Mouse (Mus musculus): Measurements from ENCODE around the gene Rrp9. TPM values are rescaled to one million over a fixed set of nuclear protein-coding genes. Genes with fewer than 3 reads are reported as not detected.

The Rrp9 gene
- polyA plus RNA-seq, 1 experiment from 2014 or later, result 21.8 TPM

DNA sequence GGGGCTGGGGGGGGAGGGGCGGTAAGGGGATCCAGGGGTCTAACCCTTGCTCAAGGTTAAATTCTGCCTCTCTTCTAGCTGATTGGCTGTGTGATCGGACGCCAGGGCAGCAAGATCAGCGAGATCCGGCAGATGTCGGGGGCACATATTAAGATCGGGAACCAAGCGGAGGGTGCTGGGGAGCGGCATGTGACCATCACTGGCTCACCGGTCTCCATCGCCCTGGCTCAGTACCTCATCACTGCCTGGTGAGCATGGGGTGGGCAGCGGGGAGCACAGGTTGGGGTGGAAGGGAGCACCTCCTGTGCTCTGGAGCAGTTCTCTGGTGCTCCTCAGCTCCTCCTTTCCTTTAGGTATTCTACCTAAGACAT lies 13.3 kb upstream of the Rrp9 start:
- H3K9ac ChIP-seq (ENCODE audit: low read length), result no peak overlapping the region

GRCm38 (mm10) chr9:106463122-106464063 lies 12.4 kb upstream of the Rrp9 start:
- peaks cover 8% of the 10 kb centered on the region for H3K27me3 ChIP-seq (ENCODE audit: control insufficient read depth, insufficient read depth, low read length)
- no peaks in the 10 kb centered on the region for H3K9me3 ChIP-seq (ENCODE audit: control insufficient read depth, low read length)

More for the DNA sequence above, 13.3 kb upstream of the Rrp9 start:
- 93% methylated on average over 12 of the region's 12 CpGs for WGBS
- peaks cover 14 to 22% of the 10 kb centered on the region in 2 experiments for H3K4me1 ChIP-seq (ENCODE audit: control insufficient read depth in 2 of 2, insufficient read depth in 2 of 2, low read length in 2 of 2)
- no peak overlapping the region for H3K4me3 ChIP-seq (ENCODE audit: control insufficient read depth in 1 of 2, insufficient read depth in 1 of 2, low read depth in 1 of 2, low read length in 2 of 2)
- H3K27ac ChIP-seq (replicated peaks in 1 of 2; ENCODE audit: control insufficient read depth in 1 of 2, insufficient read depth in 1 of 2, low read depth in 2 of 2, low read length in 2 of 2), result no peak overlapping the region
- ATAC-seq (ENCODE audit: insufficient number of reproducible peaks, insufficient read depth, low FRiP score, low read depth), result no peak
- peaks cover 44% of the 10 kb centered on the region for H3K36me3 ChIP-seq (ENCODE audit: control insufficient read depth, insufficient read depth, low read length)
- no peaks in the 10 kb centered on the region for H3K9me3 ChIP-seq (ENCODE audit: control insufficient read depth, low read length)
- peaks cover 8% of the 10 kb centered on the region for H3K27me3 ChIP-seq (ENCODE audit: control insufficient read depth, insufficient read depth, low read length)
- H3K4me2 ChIP-seq (ENCODE audit: low read length), result no peak overlapping the region

DNA sequence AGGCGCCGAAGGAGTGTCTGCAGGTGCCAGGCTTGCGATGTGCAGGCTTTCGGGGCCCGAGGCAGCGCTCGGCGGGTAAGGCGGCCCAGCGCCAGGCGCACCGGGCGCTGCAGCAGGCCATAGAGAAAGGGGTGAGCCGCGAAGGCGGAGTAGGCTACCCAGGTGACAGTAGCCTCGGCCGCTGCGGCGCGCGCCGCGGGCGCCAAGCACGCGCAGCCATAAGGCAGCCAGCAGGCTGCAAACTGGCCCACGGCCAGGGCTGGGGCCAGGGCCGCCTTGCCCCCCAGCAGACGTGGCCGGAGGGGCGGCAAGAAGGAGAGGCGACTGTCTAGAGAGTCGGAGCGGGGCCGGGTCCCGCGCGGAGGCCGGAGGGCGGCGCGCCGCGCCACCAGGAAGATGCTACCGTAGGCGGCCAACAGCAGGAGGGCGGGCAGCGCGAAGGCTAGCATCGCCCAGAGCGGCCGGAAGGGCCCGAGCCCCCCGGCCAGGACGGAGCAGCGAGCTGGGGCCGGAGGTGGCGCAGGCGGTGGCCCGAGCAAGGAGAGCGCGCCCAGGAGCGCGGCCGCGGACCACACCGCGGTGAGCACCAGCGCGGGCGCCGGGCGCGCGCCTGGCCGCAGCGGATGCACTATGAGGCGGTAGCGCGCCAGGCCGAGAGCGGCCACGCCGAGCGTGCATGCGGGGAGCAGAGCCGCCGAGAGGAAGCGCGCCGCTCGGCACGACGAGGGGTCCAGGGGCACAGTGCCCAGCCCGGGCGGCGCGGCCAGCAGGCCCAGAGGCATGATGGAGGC lies 10.8 kb upstream of the Rrp9 start:
- ATAC-seq (ENCODE audit: insufficient number of reproducible peaks, insufficient read depth, low FRiP score, low read depth), result peak; percentile 65
- Histone ChIP-seq H3K4me1 (ENCODE audit: control insufficient read depth in 2 of 2, insufficient read depth in 2 of 2, low read length in 2 of 2) (peaks cover 4 to 11% of the 10 kb centered on the region in 2 experiments; a peak in 3 of 4 replicates), H3K9ac (ENCODE audit: low read length) (peak overlapping the region; percentile 80), H3K9me3 (ENCODE audit: control insufficient read depth, low read length) (no peaks in the 10 kb centered on the region), H3K36me3 (ENCODE audit: control insufficient read depth, insufficient read depth, low read length) (peaks cover 40% of the 10 kb centered on the region), H3K27me3 (ENCODE audit: control insufficient read depth, insufficient read depth, low read length) (peaks cover 8% of the 10 kb centered on the region), H3K4me2 (ENCODE audit: low read length) (peak overlapping the region; percentile 98), H3K27ac (replicated peaks in 1 of 2; ENCODE audit: control insufficient read depth in 1 of 2, insufficient read depth in 1 of 2, low read depth in 2 of 2, low read length in 2 of 2) (peak overlapping the region in 1 of 2 experiments; percentile 37; a peak in 1 of 4 replicates), H3K4me3 (ENCODE audit: control insufficient read depth in 1 of 2, insufficient read depth in 1 of 2, low read depth in 1 of 2, low read length in 2 of 2) (peak overlapping the region; percentile 51 to 63)
- WGBS, result 3% methylated on average over 80 of the region's 99 CpGs

More at GRCm38 (mm10) chr9:106463122-106464063, 12.4 kb upstream of the Rrp9 start:
- 84% methylated on average over 21 of the region's 21 CpGs for WGBS
- Histone ChIP-seq H3K4me1 (ENCODE audit: control insufficient read depth in 2 of 2, insufficient read depth in 2 of 2, low read length in 2 of 2) (peaks cover 5 to 12% of the 10 kb centered on the region in 2 experiments; a peak in 3 of 4 replicates), H3K4me3 (ENCODE audit: control insufficient read depth in 1 of 2, insufficient read depth in 1 of 2, low read depth in 1 of 2, low read length in 2 of 2) (no peak overlapping the region), H3K27ac (replicated peaks in 1 of 2; ENCODE audit: control insufficient read depth in 1 of 2, insufficient read depth in 1 of 2, low read depth in 2 of 2, low read length in 2 of 2) (no peak overlapping the region), H3K9ac (ENCODE audit: low read length) (no peak overlapping the region), H3K36me3 (ENCODE audit: control insufficient read depth, insufficient read depth, low read length) (peaks cover 44% of the 10 kb centered on the region), H3K4me2 (ENCODE audit: low read length) (no peak overlapping the region)
- no peak for ATAC-seq (ENCODE audit: insufficient number of reproducible peaks, insufficient read depth, low FRiP score, low read depth)

- Histone ChIP-seq H3K27me3 (ENCODE audit: control insufficient read depth, insufficient read depth, low read length) (peaks cover 8% of the 10 kb centered on the region), H3K4me1 (ENCODE audit: control insufficient read depth in 2 of 2, insufficient read depth in 2 of 2, low read length in 2 of 2) (peaks cover 4 to 11% of the 10 kb centered on the region in 2 experiments; a peak in 3 of 4 replicates), H3K9ac (ENCODE audit: low read length) (peak within 1 kb of the TSS; percentile 80), H3K4me2 (ENCODE audit: low read length) (peak within 1 kb of the TSS; percentile 98), H3K36me3 (ENCODE audit: control insufficient read depth, insufficient read depth, low read length) (peaks cover 32% of the 10 kb centered on the region), H3K9me3 (ENCODE audit: control insufficient read depth, low read length) (no peaks in the 10 kb centered on the region), H3K27ac (replicated peaks in 1 of 2; ENCODE audit: control insufficient read depth in 1 of 2, insufficient read depth in 1 of 2, low read depth in 2 of 2, low read length in 2 of 2) (peak within 1 kb of the TSS in 1 of 2 experiments; percentile 37; a peak in 1 of 4 replicates), H3K4me3 (ENCODE audit: control insufficient read depth in 1 of 2, insufficient read depth in 1 of 2, low read depth in 1 of 2, low read length in 2 of 2) (peak within 1 kb of the TSS; percentile 51 to 63)
- 0 out of 2 replicates have a peak, but pooled peaks have one; percentile 19 for ATAC-seq (ENCODE audit: insufficient number of reproducible peaks, insufficient read depth, low FRiP score, low read depth)
- 28% methylated on average over 26 of the region's 26 CpGs for WGBS
These were observed 10.1 kb upstream of the Rrp9 start, which contains the start of gene Gpr62 for GRCm38 (mm10) chr9:106465571-106466200. Gene Gpr62, minus strand, starts transcription at chr9:106465938.

GRCm38 (mm10) chr9:106466721-106467120 lies 9.0 kb upstream of the Rrp9 start:
- no peak overlapping the region for H3K9ac ChIP-seq (ENCODE audit: low read length)
- no peaks in the 10 kb centered on the region for H3K9me3 ChIP-seq (ENCODE audit: control insufficient read depth, low read length)
- H3K27me3 ChIP-seq (ENCODE audit: control insufficient read depth, insufficient read depth, low read length), result peaks cover 8% of the 10 kb centered on the region
- no peak overlapping the region for H3K4me2 ChIP-seq (ENCODE audit: low read length)
- H3K4me1 ChIP-seq (ENCODE audit: control insufficient read depth in 2 of 2, insufficient read depth in 2 of 2, low read length in 2 of 2), result peaks cover 7 to 14% of the 10 kb centered on the region in 2 experiments; a peak in 3 of 4 replicates
- 81% methylated on average over 6 of the region's 6 CpGs for WGBS
- H3K27ac ChIP-seq (replicated peaks in 1 of 2; ENCODE audit: control insufficient read depth in 1 of 2, insufficient read depth in 1 of 2, low read depth in 2 of 2, low read length in 2 of 2), result no peak overlapping the region
- peaks cover 24% of the 10 kb centered on the region for H3K36me3 ChIP-seq (ENCODE audit: control insufficient read depth, insufficient read depth, low read length)
- no peak overlapping the region for H3K4me3 ChIP-seq (ENCODE audit: control insufficient read depth in 1 of 2, insufficient read depth in 1 of 2, low read depth in 1 of 2, low read length in 2 of 2)
- ATAC-seq (ENCODE audit: insufficient number of reproducible peaks, insufficient read depth, low FRiP score, low read depth), result no peak

DNA sequence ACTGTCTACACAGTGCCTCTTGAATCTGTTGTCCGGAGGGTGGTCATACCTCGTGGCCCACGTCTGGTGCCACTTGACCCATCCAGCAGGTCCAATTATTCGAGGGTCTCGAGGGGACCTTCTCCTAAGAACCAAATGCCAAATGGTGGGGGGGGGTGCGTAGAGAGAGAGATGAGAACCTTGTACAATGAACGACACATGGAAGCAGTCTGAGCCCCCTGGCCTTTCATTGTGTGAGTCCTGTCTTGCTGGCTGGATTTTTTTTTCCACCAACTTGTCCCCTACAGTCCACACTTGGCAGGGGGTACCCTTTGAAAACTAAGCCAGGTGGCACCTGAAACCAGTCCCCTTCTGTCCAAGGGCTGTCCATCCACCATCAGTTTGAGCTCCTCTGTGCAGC lies 8.0 kb upstream of the Rrp9 start:
- Histone ChIP-seq H3K9me3 (ENCODE audit: control insufficient read depth, low read length) (no peaks in the 10 kb centered on the region), H3K36me3 (ENCODE audit: control insufficient read depth, insufficient read depth, low read length) (peaks cover 15% of the 10 kb centered on the region), H3K4me3 (ENCODE audit: control insufficient read depth in 1 of 2, insufficient read depth in 1 of 2, low read depth in 1 of 2, low read length in 2 of 2) (no peak overlapping the region), H3K27ac (replicated peaks in 1 of 2; ENCODE audit: control insufficient read depth in 1 of 2, insufficient read depth in 1 of 2, low read depth in 2 of 2, low read length in 2 of 2) (no peak overlapping the region), H3K4me2 (ENCODE audit: low read length) (no peak overlapping the region), H3K4me1 (ENCODE audit: control insufficient read depth in 2 of 2, insufficient read depth in 2 of 2, low read length in 2 of 2) (peaks cover 15 to 17% of the 10 kb centered on the region in 2 experiments), H3K9ac (ENCODE audit: low read length) (no peak overlapping the region), H3K27me3 (ENCODE audit: control insufficient read depth, insufficient read depth, low read length) (peaks cover 8% of the 10 kb centered on the region)
- 93% methylated on average over 7 of the region's 7 CpGs for WGBS
- no peak for ATAC-seq (ENCODE audit: insufficient number of reproducible peaks, insufficient read depth, low FRiP score, low read depth)

- no peaks in the 10 kb centered on the region for H3K9me3 ChIP-seq (ENCODE audit: control insufficient read depth, low read length)
- no peak for ATAC-seq (ENCODE audit: insufficient number of reproducible peaks, insufficient read depth, low FRiP score, low read depth)
- no peak overlapping the region for H3K9ac ChIP-seq (ENCODE audit: low read length)
- H3K4me3 ChIP-seq (ENCODE audit: control insufficient read depth in 1 of 2, insufficient read depth in 1 of 2, low read depth in 1 of 2, low read length in 2 of 2), result no peak overlapping the region
- H3K27ac ChIP-seq (replicated peaks in 1 of 2; ENCODE audit: control insufficient read depth in 1 of 2, insufficient read depth in 1 of 2, low read depth in 2 of 2, low read length in 2 of 2), result no peak overlapping the region
- WGBS, result 63% methylated on average over 6 of the region's 6 CpGs
- no peaks in the 10 kb centered on the region for H3K36me3 ChIP-seq (ENCODE audit: control insufficient read depth, insufficient read depth, low read length)
- H3K4me2 ChIP-seq (ENCODE audit: low read length), result no peak overlapping the region
- H3K27me3 ChIP-seq (ENCODE audit: control insufficient read depth, insufficient read depth, low read length), result peaks cover 8% of the 10 kb centered on the region
- H3K4me1 ChIP-seq (ENCODE audit: control insufficient read depth in 2 of 2, insufficient read depth in 2 of 2, low read length in 2 of 2), result peaks cover 15 to 16% of the 10 kb centered on the region in 2 experiments
These were observed 6.4 kb upstream of the Rrp9 start for GRCm38 (mm10) chr9:106469317-106469716.

Measured in heart, embryonic 14.5 days (tissue).